Mouse (Mus musculus) stomach, postnatal 0 days (tissue): ENCODE measurements around the gene Luc7l3. TPM values are rescaled to one million over a fixed set of nuclear protein-coding genes. Genes with fewer than 3 reads are reported as not detected.

Source experiments
- ATAC-seq: fragments of 200-750 bp; cut with Nextera tagmentation; 2 replicates; pipeline ENCODE4 v1.8.0; 2017; ENCODE audit not compliant: low FRiP score, low TSS enrichment
- DNase-seq: peaks from one replicate; pipeline ENCODE4 v3.0.0-alpha.2; 2016; ENCODE audit warnings: low spot score
- H3K27ac ChIP-seq: fragments of 300-500 bp; sonication (generic); replicated peaks from 2 replicates; pipeline ENCODE4 v1.5.1; 2014; ENCODE audit warnings: mild to moderate bottlenecking, control low read depth
- H3K27me3 ChIP-seq: fragments of 300-500 bp; sonication (generic); 2 replicates; pipeline ENCODE4 v1.6.1; 2014; ENCODE audit warnings: low read length; ENCODE audit not compliant: control insufficient read depth, insufficient read depth
- H3K36me3 ChIP-seq: fragments of 300-500 bp; sonication (generic); 2 replicates; pipeline ENCODE4 v1.6.1; 2014; ENCODE audit warnings: low read length, mixed read lengths; ENCODE audit not compliant: control insufficient read depth, insufficient read depth
- H3K4me1 ChIP-seq: fragments of 300-500 bp; sonication (generic); replicated peaks from 2 replicates; pipeline ENCODE4 v1.6.1; 2014; ENCODE audit warnings: antibody characterized with exemption; ENCODE audit not compliant: control insufficient read depth, insufficient read depth
- H3K4me2 ChIP-seq: fragments of 300-500 bp; sonication (generic); replicated peaks from 2 replicates; pipeline ENCODE4 v1.6.1; 2014; ENCODE audit warnings: low read depth, mild to moderate bottlenecking, control low read depth, moderate library complexity
- H3K4me3 ChIP-seq: fragments of 300-500 bp; sonication (generic); 2 replicates; pipeline ENCODE4 v1.5.1; 2014; ENCODE audit warnings: low read depth, low read length, control low read depth
- H3K9ac ChIP-seq: fragments of 300-500 bp; sonication (generic); 2 replicates; pipeline ENCODE4 v1.6.1; 2014; ENCODE audit warnings: mild to moderate bottlenecking, low read length, control low read depth, mixed read lengths
- H3K9me3 ChIP-seq: fragments of 300-500 bp; sonication (generic); 2 replicates; pipeline ENCODE4 v1.6.1; 2016; ENCODE audit warnings: low read length; ENCODE audit not compliant: control insufficient read depth
- CTCF ChIP-seq: IDR thresholded peaks from 2 replicates; pipeline ENCODE4 v1.5.1; 2016; ENCODE audit warnings: antibody characterized with exemption, low read depth, mild to moderate bottlenecking, moderate library complexity
- EP300 ChIP-seq: optimal IDR thresholded peaks from 2 replicates; pipeline ENCODE3; 2016; ENCODE audit warnings: antibody characterized with exemption
- WGBS: fragments of 180-500 bp; shearing (Covaris S2); extraction: QIAGEN DNeasy Blood & Tissue Kit; methylation state at CpG from one replicate; pipeline ENCODE4 v1.1.7; 2014; 5-methylcytosine and 5-hydroxymethylcytosine counted together
- polyA plus RNA-seq: library from polyadenylated mRNA; unstranded; fragments of >200 nt; fragmentation: Nextera tagmentation; extraction: Ambion mirVana; gene quantifications from 2 replicates; pipeline ENCODE4 v1.2.1, GENCODE M21; 2015

Luc7l3 gene
- polyA plus RNA-seq = 50.0 and 51.2 TPM in 2 replicates

GRCm38 (mm10) chr11:94321931-94322400 is at the start of gene Luc7l3:
Gene Luc7l3, minus strand, starts transcription at chr11:94321988.
- peak; percentile 94 for ATAC-seq
- H3K27me3 ChIP-seq = no peaks in the 10 kb centered on the region
- H3K36me3 ChIP-seq = no peaks in the 10 kb centered on the region
- H3K27ac ChIP-seq = peak within 1 kb of the TSS; percentile 98
- peak; percentile 97 for DNase-seq
- peak within 1 kb of the TSS; percentile 99 for H3K4me3 ChIP-seq
- H3K9me3 ChIP-seq = no peaks in the 10 kb centered on the region
- peak within 1 kb of the TSS; percentile 98 for H3K9ac ChIP-seq
- peak within 1 kb of the TSS; percentile 77 for H3K4me2 ChIP-seq
- peaks cover 9% of the 10 kb centered on the region; the same call in 1 of the 2 replicates for H3K4me1 ChIP-seq
- TF ChIP-seq CTCF (no peak), EP300 (no peak)
- under 1% methylated on average over 35 of the region's 36 CpGs for WGBS

DNA sequence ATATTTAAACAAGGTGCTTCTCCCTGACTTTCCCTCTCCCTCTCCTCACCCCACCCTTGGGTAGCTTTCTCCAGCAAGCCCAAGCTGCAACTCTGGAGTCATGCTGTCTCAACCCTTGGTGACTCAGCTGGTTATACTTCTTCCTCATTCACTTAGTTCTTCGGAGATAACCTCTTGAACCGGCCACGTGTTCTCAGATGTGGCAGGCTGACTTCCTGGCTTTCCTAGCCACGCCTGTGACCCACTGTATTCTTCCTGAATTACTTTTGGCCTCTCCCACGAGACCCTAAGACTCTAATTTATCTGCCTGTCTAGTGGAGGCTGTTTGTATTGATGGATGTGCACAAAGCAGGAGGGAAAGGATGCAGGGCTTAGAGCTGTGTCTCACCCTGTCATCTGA is 49.0 kb upstream of the Luc7l3 start:
- DNase-seq (peak; percentile 83), ATAC-seq (peak; percentile 94)
- TF ChIP-seq CTCF (no peak), EP300 (no peak)
- Histone ChIP-seq H3K9me3 (no peaks in the 10 kb centered on the region), H3K27me3 (no peaks in the 10 kb centered on the region), H3K4me1 (no peaks in the 10 kb centered on the region; the same call in 1 of the 2 replicates), H3K27ac (peak overlapping the region; percentile 20; the same call in 1 of the 2 replicates), H3K4me3 (no peak overlapping the region), H3K36me3 (no peaks in the 10 kb centered on the region), H3K9ac (no peak overlapping the region), H3K4me2 (no peak overlapping the region)
- WGBS = 12% methylated on average over 5 of the region's 5 CpGs

DNA sequence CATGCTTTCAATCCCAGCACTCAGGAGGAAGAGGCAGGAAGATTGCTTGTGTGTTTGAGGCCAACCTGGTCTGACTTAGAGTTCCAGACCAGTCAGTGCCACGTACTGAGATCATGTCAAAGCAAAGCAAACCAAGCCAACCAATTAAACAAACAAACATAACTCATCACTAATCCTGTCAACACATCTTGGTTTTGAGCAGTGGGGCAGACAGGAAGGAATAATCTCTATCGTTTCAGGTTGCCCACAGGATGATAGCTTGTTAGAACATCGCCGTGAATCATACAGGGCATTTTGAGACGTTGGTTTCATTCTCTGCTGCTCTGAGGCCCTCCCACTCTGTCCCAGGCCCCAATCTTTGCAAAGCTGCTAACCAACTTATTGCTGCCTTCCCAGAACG is 48.2 kb upstream of the Luc7l3 start:
- H3K4me3 ChIP-seq = no peak overlapping the region
- ATAC-seq = no peak
- no peak overlapping the region; the same call in 1 of the 2 replicates for H3K9ac ChIP-seq
- TF ChIP-seq CTCF (no peak), EP300 (no peak)
- DNase-seq = no peak
- H3K4me1 ChIP-seq = no peaks in the 10 kb centered on the region; the same call in 1 of the 2 replicates
- H3K9me3 ChIP-seq = no peaks in the 10 kb centered on the region
- WGBS = 67% methylated on average over 6 of the region's 6 CpGs
- no peak overlapping the region for H3K4me2 ChIP-seq
- H3K36me3 ChIP-seq = no peaks in the 10 kb centered on the region
- no peaks in the 10 kb centered on the region for H3K27me3 ChIP-seq
- no peak overlapping the region for H3K27ac ChIP-seq

DNA sequence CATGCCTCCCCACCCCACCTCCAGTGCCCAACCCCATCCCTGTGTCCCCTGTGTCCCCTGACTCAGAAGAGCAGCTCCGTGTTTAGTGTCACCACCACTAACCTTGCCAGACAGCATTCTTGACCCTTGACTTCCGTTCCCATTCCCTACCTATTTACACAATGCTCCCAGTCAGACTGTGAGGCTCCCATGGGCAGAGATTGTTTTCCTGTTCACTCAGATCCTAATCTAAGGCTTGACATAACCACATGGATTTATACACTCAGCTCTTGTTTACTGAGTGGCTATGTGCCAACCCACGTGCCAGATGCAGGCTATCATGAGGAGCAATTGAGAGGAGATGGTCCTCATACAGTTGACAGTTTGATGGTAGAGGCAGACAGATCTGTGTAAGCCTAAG is 43.6 kb upstream of the Luc7l3 start:
- DNase-seq = peak; percentile 57
- no peaks in the 10 kb centered on the region for H3K27me3 ChIP-seq
- no peaks in the 10 kb centered on the region for H3K36me3 ChIP-seq
- H3K4me3 ChIP-seq = no peak overlapping the region
- no peak overlapping the region for H3K4me2 ChIP-seq
- H3K9me3 ChIP-seq = no peaks in the 10 kb centered on the region
- peaks cover 2% of the 10 kb centered on the region for H3K4me1 ChIP-seq
- no peak overlapping the region for H3K9ac ChIP-seq
- TF ChIP-seq CTCF (no peak), EP300 (no peak)
- peak; percentile 77 for ATAC-seq
- no peak overlapping the region for H3K27ac ChIP-seq
- WGBS = 35% methylated on average over 3 of the region's 3 CpGs

GRCm38 (mm10) chr11:94363690-94364089 is 41.9 kb upstream of the Luc7l3 start:
- no peak overlapping the region for H3K9ac ChIP-seq
- H3K27ac ChIP-seq = no peak overlapping the region
- WGBS = 42% methylated on average over 7 of the region's 7 CpGs
- DNase-seq = peak; percentile 59
- peaks cover 2% of the 10 kb centered on the region; the same call in 1 of the 2 replicates for H3K4me1 ChIP-seq
- H3K4me2 ChIP-seq = no peak overlapping the region
- H3K36me3 ChIP-seq = no peaks in the 10 kb centered on the region
- H3K27me3 ChIP-seq = no peaks in the 10 kb centered on the region
- ATAC-seq = no peak
- H3K9me3 ChIP-seq = no peaks in the 10 kb centered on the region
- H3K4me3 ChIP-seq = no peak overlapping the region
- TF ChIP-seq EP300 (peak; percentile 41), CTCF (no peak)

GRCm38 (mm10) chr11:94362101-94362500 is 40.3 kb upstream of the Luc7l3 start:
- WGBS = 84% methylated on average over 5 of the region's 5 CpGs
- Histone ChIP-seq H3K4me2 (no peak overlapping the region), H3K27me3 (no peaks in the 10 kb centered on the region), H3K9ac (no peak overlapping the region), H3K4me3 (no peak overlapping the region), H3K27ac (no peak overlapping the region), H3K9me3 (no peaks in the 10 kb centered on the region), H3K36me3 (no peaks in the 10 kb centered on the region), H3K4me1 (peaks cover 2% of the 10 kb centered on the region; the same call in 1 of the 2 replicates)
- DNase-seq (no peak), ATAC-seq (no peak)
- no peak for TF ChIP-seq CTCF
- TF ChIP-seq EP300 = no peak
